Mouse (Mus musculus) megakaryocyte, embryonic 14.5 days (primary cell): Measurements from ENCODE around the gene Bax. TPM values are rescaled to one million over a fixed set of nuclear protein-coding genes. Genes with fewer than 3 reads are reported as not detected.

Experiments
- H3K27me3 ChIP-seq: replicated peaks from 2 replicates; pipeline ENCODE3; 2012; ENCODE audit warnings: inconsistent platforms
- H3K36me3 ChIP-seq: replicated peaks from 2 replicates; pipeline ENCODE3; 2012; ENCODE audit warnings: low read length, inconsistent platforms, mixed read lengths
- H3K4me1 ChIP-seq: 2 replicates; pipeline ENCODE4 v1.6.1; 2012; ENCODE audit warnings: inconsistent platforms
- H3K4me3 ChIP-seq: replicated peaks from 2 replicates; pipeline ENCODE3; 2012; ENCODE audit warnings: moderate library complexity, mild to moderate bottlenecking, inconsistent platforms
- H3K9me3 ChIP-seq: 2 replicates; pipeline ENCODE4 v1.6.1; 2012; ENCODE audit warnings: inconsistent platforms
- FLI1 ChIP-seq: IDR thresholded peaks from 2 replicates; pipeline ENCODE4 v1.6.1; 2012; ENCODE audit warnings: low read length, inconsistent platforms, mixed read lengths
- GATA1 ChIP-seq: IDR thresholded peaks from 3 replicates; pipeline ENCODE4 v1.6.1; 2012; ENCODE audit warnings: mixed read lengths, low read length, inconsistent platforms, borderline replicate concordance
- polyA plus RNA-seq: library from polyadenylated mRNA; stranded (reverse); fragments of >175 nt; gene quantifications from 2 replicates; pipeline ENCODE4 v1.2.3, GENCODE M21; 2012; ENCODE audit warnings: low replicate concordance; ENCODE audit not compliant: insufficient read depth

The Bax gene
- polyA plus RNA-seq, 1 experiment, result 502 TPM

- peak overlapping the region; percentile 92 for H3K4me3 ChIP-seq
- no peaks in the 10 kb centered on the region for H3K27me3 ChIP-seq
- TF ChIP-seq FLI1 (no peak), GATA1 (no peak)
- peaks cover 47% of the 10 kb centered on the region for H3K4me1 ChIP-seq
- peaks cover 84% of the 10 kb centered on the region for H3K36me3 ChIP-seq
- H3K9me3 ChIP-seq, result no peaks in the 10 kb centered on the region
Measured at GRCm38 (mm10) chr7:45457204-45458060, 9.3 kb downstream of the Bax start.

DNA sequence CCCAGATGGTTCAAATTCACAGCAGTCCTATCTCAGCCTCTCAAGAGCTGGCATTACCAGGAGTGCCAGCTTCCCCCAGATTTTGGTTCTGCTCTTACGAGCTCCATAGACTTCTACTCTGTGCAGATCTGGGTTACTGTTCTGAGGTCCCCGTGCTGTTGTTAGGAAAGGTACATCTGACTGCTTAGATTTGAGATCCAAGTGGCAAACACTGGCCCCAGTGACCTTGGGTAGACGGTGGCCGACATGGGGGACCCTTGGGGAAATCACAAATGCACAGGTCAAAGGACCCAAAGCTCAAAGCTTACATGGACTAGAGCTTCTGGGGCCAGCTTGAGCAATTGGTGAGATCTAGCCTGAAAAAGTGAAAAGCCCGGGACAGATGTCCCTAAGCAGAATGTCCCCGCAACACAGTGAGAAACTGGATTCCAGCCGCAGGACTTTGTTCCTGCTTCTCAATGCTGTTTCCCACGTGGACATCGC lies 9.9 kb downstream of the Bax start:
- peaks cover 84% of the 10 kb centered on the region for H3K36me3 ChIP-seq
- peak overlapping the region; percentile 92 for H3K4me3 ChIP-seq
- no peaks in the 10 kb centered on the region for H3K27me3 ChIP-seq
- no peaks in the 10 kb centered on the region for H3K9me3 ChIP-seq
- no peak for TF ChIP-seq GATA1
- TF ChIP-seq FLI1, result no peak
- H3K4me1 ChIP-seq, result peaks cover 43% of the 10 kb centered on the region

DNA sequence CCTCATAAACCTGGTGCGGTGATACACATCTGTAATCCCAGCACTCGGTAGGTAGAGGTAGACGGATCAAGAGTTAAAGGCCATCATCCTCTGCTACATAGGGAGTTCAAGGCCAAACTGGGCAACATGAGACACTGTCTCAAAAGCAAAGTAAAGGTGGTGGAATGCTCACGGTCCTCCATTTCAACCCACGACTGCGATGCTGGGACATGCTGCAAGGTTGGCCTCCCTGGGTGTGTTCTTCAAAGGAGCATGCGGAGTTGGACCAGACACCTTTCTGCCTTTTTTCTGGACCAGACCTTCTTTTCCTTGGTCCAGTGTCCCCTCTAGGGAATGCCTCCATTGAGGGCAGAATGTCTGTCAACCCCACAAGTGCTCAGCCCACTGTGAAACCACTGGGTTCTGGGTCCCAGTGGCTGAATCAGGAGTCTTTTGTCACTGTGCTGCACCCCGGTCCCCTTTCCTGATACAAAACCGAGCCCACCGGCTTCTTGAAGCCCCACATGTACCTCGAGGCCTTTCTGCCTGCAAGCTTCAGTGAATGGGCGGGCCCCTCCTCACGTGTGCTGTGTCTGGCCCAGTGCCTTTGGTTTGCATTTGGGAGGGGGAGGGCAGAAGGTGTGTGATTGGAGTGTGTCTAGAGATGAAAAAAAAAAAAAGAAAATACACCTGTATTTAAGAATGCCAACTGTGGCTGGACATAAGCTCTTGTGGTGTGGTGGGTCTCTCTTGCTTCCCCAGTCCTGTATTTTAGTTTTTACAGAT lies 10.6 kb downstream of the Bax start:
- Histone ChIP-seq H3K27me3 (no peaks in the 10 kb centered on the region), H3K4me1 (peaks cover 43% of the 10 kb centered on the region), H3K4me3 (peak overlapping the region; percentile 92), H3K36me3 (peaks cover 83% of the 10 kb centered on the region), H3K9me3 (no peaks in the 10 kb centered on the region)
- TF ChIP-seq FLI1 (no peak), GATA1 (no peak)

- H3K4me1 ChIP-seq, result peaks cover 34% of the 10 kb centered on the region
- no peaks in the 10 kb centered on the region for H3K9me3 ChIP-seq
- H3K27me3 ChIP-seq, result no peaks in the 10 kb centered on the region
- TF ChIP-seq FLI1 (no peak), GATA1 (no peak)
- peaks cover 77% of the 10 kb centered on the region for H3K36me3 ChIP-seq
- H3K4me3 ChIP-seq, result peak overlapping the region; percentile 59
Measured at GRCm38 (mm10) chr7:45454971-45455370, 11.7 kb downstream of the Bax start.

- no peaks in the 10 kb centered on the region for H3K27me3 ChIP-seq
- no peaks in the 10 kb centered on the region for H3K9me3 ChIP-seq
- TF ChIP-seq FLI1, result no peak
- no peak for TF ChIP-seq GATA1
- peaks cover 26% of the 10 kb centered on the region for H3K4me1 ChIP-seq
- H3K36me3 ChIP-seq, result peaks cover 78% of the 10 kb centered on the region
- peak overlapping the region; percentile 70 for H3K4me3 ChIP-seq
Measured at GRCm38 (mm10) chr7:45451344-45451982, 15.2 kb downstream of the Bax start.

DNA sequence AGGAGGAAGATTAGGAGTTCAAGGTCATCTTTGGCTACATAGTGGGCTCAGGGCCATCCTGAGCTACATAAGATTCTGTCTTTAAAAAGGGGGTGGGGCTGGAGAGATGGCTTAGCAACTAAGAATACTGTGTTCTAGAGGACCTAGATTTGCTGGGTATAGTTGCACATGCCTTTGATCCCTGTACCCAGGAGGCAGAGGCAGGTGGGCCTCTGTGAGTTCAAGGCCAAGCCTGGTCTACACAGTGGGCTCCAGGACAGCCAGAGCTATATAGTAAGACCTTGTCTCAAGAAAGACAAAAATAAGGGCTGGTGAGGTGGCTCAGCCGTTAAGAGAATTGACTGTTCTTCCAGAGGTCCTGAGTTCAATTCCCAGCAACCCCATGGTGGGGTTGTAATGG lies 16.7 kb downstream of the Bax start:
- H3K36me3 ChIP-seq, result peaks cover 75% of the 10 kb centered on the region
- TF ChIP-seq FLI1 (no peak), GATA1 (no peak)

DNA sequence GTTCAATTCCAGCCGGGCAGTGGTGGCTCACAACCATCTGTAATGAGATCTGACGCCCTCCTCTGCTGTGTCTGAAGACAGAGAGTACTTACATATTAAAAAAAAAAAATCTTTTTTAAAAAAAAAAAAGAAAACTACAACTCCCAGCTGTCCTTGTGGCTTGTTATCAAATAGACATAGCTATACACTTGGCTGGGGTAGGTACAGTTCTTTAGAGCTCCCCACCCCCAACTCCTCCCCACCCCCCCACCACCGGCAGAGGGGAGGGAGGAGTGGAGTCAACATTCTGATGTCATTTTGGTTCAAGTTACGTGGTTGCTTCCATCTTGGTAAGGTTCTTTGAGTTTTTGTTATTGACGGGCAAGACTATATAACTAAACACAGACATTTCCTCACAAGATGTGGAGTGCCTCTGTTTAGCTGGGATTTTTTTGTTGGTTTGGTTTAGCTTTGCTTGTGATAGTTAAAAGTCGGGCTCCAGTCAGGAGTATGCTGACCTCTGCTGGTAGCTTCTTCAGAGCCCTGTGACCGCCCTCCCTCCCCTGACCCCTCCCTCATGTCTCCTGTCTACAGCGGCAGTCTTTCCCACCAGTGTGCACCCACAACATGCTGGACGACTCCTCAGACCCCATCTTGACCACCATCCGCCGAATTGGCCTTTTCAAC lies 19.2 kb downstream of the Bax start:
- Histone ChIP-seq H3K9me3 (no peaks in the 10 kb centered on the region), H3K36me3 (peaks cover 77% of the 10 kb centered on the region), H3K4me1 (peaks cover 15% of the 10 kb centered on the region), H3K4me3 (no peak overlapping the region), H3K27me3 (no peaks in the 10 kb centered on the region)
- TF ChIP-seq FLI1, result no peak
- TF ChIP-seq GATA1, result no peak

More for the DNA sequence above, 16.7 kb downstream of the Bax start:
- Histone ChIP-seq H3K9me3 (no peaks in the 10 kb centered on the region), H3K4me3 (no peak overlapping the region), H3K4me1 (peaks cover 19% of the 10 kb centered on the region), H3K27me3 (no peaks in the 10 kb centered on the region)

DNA sequence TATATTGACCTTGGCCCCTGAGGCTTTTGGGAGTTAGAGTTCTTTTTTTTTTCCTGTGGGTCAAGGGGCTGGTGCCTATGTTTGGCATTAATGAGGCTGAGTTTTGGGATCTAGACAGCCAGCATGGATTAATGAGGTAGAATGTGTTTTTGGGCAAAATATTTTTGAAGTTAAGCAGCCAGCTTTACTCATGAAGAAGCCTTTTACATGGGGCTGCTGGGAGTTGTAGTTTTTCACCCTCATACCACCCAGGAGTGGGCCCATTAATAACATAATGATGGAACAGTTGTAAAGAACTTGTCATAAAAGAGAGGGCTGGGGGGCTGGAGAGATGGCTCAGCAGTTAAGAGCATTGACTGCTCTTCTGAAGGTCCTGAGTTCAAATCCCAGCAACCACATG lies 20.1 kb downstream of the Bax start:
- H3K36me3 ChIP-seq, result peaks cover 75% of the 10 kb centered on the region
- no peak overlapping the region for H3K4me3 ChIP-seq
- H3K4me1 ChIP-seq, result peaks cover 11% of the 10 kb centered on the region
- H3K27me3 ChIP-seq, result no peaks in the 10 kb centered on the region
- no peak for TF ChIP-seq FLI1
- TF ChIP-seq GATA1, result no peak
- H3K9me3 ChIP-seq, result no peaks in the 10 kb centered on the region

- Histone ChIP-seq H3K36me3 (peaks cover 81% of the 10 kb centered on the region), H3K4me3 (no peak overlapping the region), H3K4me1 (peaks cover 4% of the 10 kb centered on the region), H3K27me3 (no peaks in the 10 kb centered on the region), H3K9me3 (no peaks in the 10 kb centered on the region)
- TF ChIP-seq FLI1 (no peak), GATA1 (no peak)
Measured at GRCm38 (mm10) chr7:45443526-45444420, 22.9 kb downstream of the Bax start.
